Mouse (Mus musculus): Measurements from ENCODE around the gene Tnfrsf9. TPM values are rescaled to one million over a fixed set of nuclear protein-coding genes. Genes with fewer than 3 reads are reported as not detected.
"Not testable (repeated sequence)": the region's sequence is repeated elsewhere in the genome, so short reads cannot be mapped to it uniquely, and the experiment has no call there.

Gene Tnfrsf9
- polyA plus RNA-seq, 1 experiment = 1.0 TPM

- no peak for DNase-seq
- TF ChIP-seq CTCF (IDR thresholded peaks at IDR 0.05; ENCODE audit: insufficient read depth, low read length) (no peak), POLR2A (IDR thresholded peaks at IDR 0.05; ENCODE audit: borderline replicate concordance, extremely low read depth, low read depth, low read length) (no peak)
- 27% methylated on average over 9 of the region's 9 CpGs for WGBS
- Histone ChIP-seq H3K4me3 (replicated peaks; ENCODE audit: extremely low read depth, low read depth, low read length) (no peak overlapping the region), H3K4me1 (ENCODE audit: control insufficient read depth, insufficient read depth, low read length) (peaks cover 34% of the 10 kb centered on the region)
Observed at GRCm38 (mm10) chr4:150872139-150872651, 42.2 kb upstream of the Tnfrsf9 start.

- Histone ChIP-seq H3K4me3 (replicated peaks; ENCODE audit: extremely low read depth, low read depth, low read length) (no peak overlapping the region), H3K4me1 (ENCODE audit: control insufficient read depth, insufficient read depth, low read length) (peaks cover 34% of the 10 kb centered on the region)
- 69% methylated on average over 8 of the region's 8 CpGs for WGBS
- DNase-seq = no peak
- TF ChIP-seq POLR2A (IDR thresholded peaks at IDR 0.05; ENCODE audit: borderline replicate concordance, extremely low read depth, low read depth, low read length) = no peak
- no peak for TF ChIP-seq CTCF (IDR thresholded peaks at IDR 0.05; ENCODE audit: insufficient read depth, low read length)
Observed at GRCm38 (mm10) chr4:150872681-150873080, 41.7 kb upstream of the Tnfrsf9 start.

- H3K4me1 ChIP-seq (ENCODE audit: control insufficient read depth, insufficient read depth, low read length) = peaks cover 27% of the 10 kb centered on the region
- not testable (repeated sequence) for DNase-seq; H3K4me3 ChIP-seq (replicated peaks; ENCODE audit: extremely low read depth, low read depth, low read length)
- WGBS = 45% methylated on average over 4 of the region's 4 CpGs
Observed at GRCm38 (mm10) chr4:150874416-150874815, 39.9 kb upstream of the Tnfrsf9 start.

GRCm38 (mm10) chr4:150875393-150875792 is 39.0 kb upstream of the Tnfrsf9 start:
- 79% methylated on average over 10 of the region's 10 CpGs for WGBS
- H3K4me1 ChIP-seq (ENCODE audit: control insufficient read depth, insufficient read depth, low read length) = peaks cover 20% of the 10 kb centered on the region

GRCm38 (mm10) chr4:150879631-150880030 is 34.7 kb upstream of the Tnfrsf9 start:
- DNase-seq = no peak
- no peaks in the 10 kb centered on the region for H3K4me1 ChIP-seq (ENCODE audit: control insufficient read depth, insufficient read depth, low read length)
- 96% methylated on average over 22 of the region's 22 CpGs for WGBS
- TF ChIP-seq POLR2A (IDR thresholded peaks at IDR 0.05; ENCODE audit: borderline replicate concordance, extremely low read depth, low read depth, low read length) (no peak), CTCF (IDR thresholded peaks at IDR 0.05; ENCODE audit: insufficient read depth, low read length) (no peak)
- H3K4me3 ChIP-seq (replicated peaks; ENCODE audit: extremely low read depth, low read depth, low read length) = no peak overlapping the region

More at GRCm38 (mm10) chr4:150875393-150875792, 39.0 kb upstream of the Tnfrsf9 start:
- TF ChIP-seq CTCF (IDR thresholded peaks at IDR 0.05; ENCODE audit: insufficient read depth, low read length) = no peak
- no peak for TF ChIP-seq POLR2A (IDR thresholded peaks at IDR 0.05; ENCODE audit: borderline replicate concordance, extremely low read depth, low read depth, low read length)
- no peak overlapping the region for H3K4me3 ChIP-seq (replicated peaks; ENCODE audit: extremely low read depth, low read depth, low read length)
- no peak for DNase-seq

GRCm38 (mm10) chr4:150880364-150880763 is 34.0 kb upstream of the Tnfrsf9 start:
- no peak for DNase-seq
- H3K4me1 ChIP-seq (ENCODE audit: control insufficient read depth, insufficient read depth, low read length) = no peaks in the 10 kb centered on the region
- no peak overlapping the region for H3K4me3 ChIP-seq (replicated peaks; ENCODE audit: extremely low read depth, low read depth, low read length)
- TF ChIP-seq CTCF (IDR thresholded peaks at IDR 0.05; ENCODE audit: insufficient read depth, low read length) = no peak
- 87% methylated on average over 5 of the region's 5 CpGs for WGBS

- DNase-seq = no peak
Observed at GRCm38 (mm10) chr4:150882632-150883031, 31.7 kb upstream of the Tnfrsf9 start.

GRCm38 (mm10) chr4:150887903-150888302 is 26.5 kb upstream of the Tnfrsf9 start:
- no peak overlapping the region for H3K4me3 ChIP-seq (replicated peaks; ENCODE audit: extremely low read depth, low read depth, low read length)
- DNase-seq = no peak
- TF ChIP-seq CTCF (IDR thresholded peaks at IDR 0.05; ENCODE audit: insufficient read depth, low read length) (no peak), POLR2A (IDR thresholded peaks at IDR 0.05; ENCODE audit: borderline replicate concordance, extremely low read depth, low read depth, low read length) (no peak)
- H3K4me1 ChIP-seq (ENCODE audit: control insufficient read depth, insufficient read depth, low read length) = peaks cover 12% of the 10 kb centered on the region
- 91% methylated on average over 5 of the region's 5 CpGs for WGBS

More at GRCm38 (mm10) chr4:150882632-150883031, 31.7 kb upstream of the Tnfrsf9 start:
- no peak for TF ChIP-seq POLR2A (IDR thresholded peaks at IDR 0.05; ENCODE audit: borderline replicate concordance, extremely low read depth, low read depth, low read length)
- TF ChIP-seq CTCF (IDR thresholded peaks at IDR 0.05; ENCODE audit: insufficient read depth, low read length) = no peak
- WGBS = 77% methylated on average over 5 of the region's 5 CpGs
- no peaks in the 10 kb centered on the region for H3K4me1 ChIP-seq (ENCODE audit: control insufficient read depth, insufficient read depth, low read length)
- no peak overlapping the region for H3K4me3 ChIP-seq (replicated peaks; ENCODE audit: extremely low read depth, low read depth, low read length)

GRCm38 (mm10) chr4:150888492-150888891 is 25.9 kb upstream of the Tnfrsf9 start:
- DNase-seq = no peak
- WGBS = 70% methylated on average over 4 of the region's 4 CpGs
- peaks cover 12% of the 10 kb centered on the region for H3K4me1 ChIP-seq (ENCODE audit: control insufficient read depth, insufficient read depth, low read length)
- TF ChIP-seq POLR2A (IDR thresholded peaks at IDR 0.05; ENCODE audit: borderline replicate concordance, extremely low read depth, low read depth, low read length) (no peak), CTCF (IDR thresholded peaks at IDR 0.05; ENCODE audit: insufficient read depth, low read length) (no peak)
- no peak overlapping the region for H3K4me3 ChIP-seq (replicated peaks; ENCODE audit: extremely low read depth, low read depth, low read length)

GRCm38 (mm10) chr4:150889273-150889954 is 24.9 kb upstream of the Tnfrsf9 start:
- no peak for DNase-seq
- H3K4me3 ChIP-seq (replicated peaks; ENCODE audit: extremely low read depth, low read depth, low read length) = peak overlapping the region; percentile 1
- TF ChIP-seq CTCF (IDR thresholded peaks at IDR 0.05; ENCODE audit: insufficient read depth, low read length) (no peak), POLR2A (IDR thresholded peaks at IDR 0.05; ENCODE audit: borderline replicate concordance, extremely low read depth, low read depth, low read length) (no peak)
- 26% methylated on average over 20 of the region's 20 CpGs for WGBS
- H3K4me1 ChIP-seq (ENCODE audit: control insufficient read depth, insufficient read depth, low read length) = peaks cover 12% of the 10 kb centered on the region

Data from lung, adult 2 months (tissue).